Mouse (Mus musculus) cerebellum, postnatal 4 days (tissue): ENCODE data around the gene Haus4.

Experiments
- DNase-seq, 2 experiments: peaks; one replicate each; pipeline ENCODE4 v3.0.0; 2022; ENCODE audit warnings: low spot score in 2 of 2, mixed read lengths in 1 of 2

The Haus4 gene

GRCm38 (mm10) chr14:54553975-54554769 lies at the start of gene Haus4:
TSS of gene Haus4 (minus strand) at chr14:54554616.
- DNase-seq: peak; percentile 36 to 72

GRCm38 (mm10) chr14:54603686-54604085 lies 49.3 kb upstream of the Haus4 start:
- no peak for DNase-seq

- peak; percentile 89 to 96 for DNase-seq
Observed at GRCm38 (mm10) chr14:54603038-54603654, 48.7 kb upstream of the Haus4 start.

DNA sequence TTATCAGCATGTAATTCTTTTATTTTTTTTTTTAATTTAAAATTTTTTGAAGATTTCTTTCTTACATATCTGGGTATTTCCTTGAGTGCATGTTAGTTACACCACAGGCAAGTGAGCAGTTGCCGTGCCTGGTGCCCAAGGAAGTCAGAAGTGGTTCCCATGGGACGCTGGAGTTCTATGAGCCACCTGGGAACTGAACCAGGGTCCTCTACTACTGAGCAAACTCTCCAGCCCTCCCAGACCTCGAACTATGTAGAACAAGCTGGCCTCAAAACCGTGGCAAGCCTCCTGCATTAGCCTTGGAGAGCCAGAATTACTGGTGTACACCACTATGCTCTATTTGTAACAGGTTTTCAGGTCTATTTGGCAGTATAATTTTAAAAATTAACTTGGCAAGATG lies 48.2 kb upstream of the Haus4 start:
- no peak for DNase-seq

DNA sequence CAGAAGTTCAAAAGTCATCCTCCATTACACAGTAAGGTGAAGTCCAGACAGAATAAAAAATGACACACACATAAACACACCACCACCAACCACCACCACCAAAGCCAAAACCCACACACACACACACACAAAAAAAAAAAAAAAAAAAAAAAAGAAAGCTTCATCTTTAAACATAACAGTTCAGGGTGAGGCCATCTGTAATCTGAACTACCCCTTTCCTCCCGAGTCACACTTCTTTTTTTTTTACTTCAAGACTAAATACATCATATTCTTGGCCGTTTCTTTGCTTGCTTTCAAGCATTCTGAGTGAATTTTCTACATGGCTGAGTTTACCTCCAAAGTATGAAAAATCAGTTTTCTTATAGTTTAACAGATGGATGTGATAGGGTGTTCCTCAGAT lies 47.2 kb upstream of the Haus4 start:
- no peak for DNase-seq

DNA sequence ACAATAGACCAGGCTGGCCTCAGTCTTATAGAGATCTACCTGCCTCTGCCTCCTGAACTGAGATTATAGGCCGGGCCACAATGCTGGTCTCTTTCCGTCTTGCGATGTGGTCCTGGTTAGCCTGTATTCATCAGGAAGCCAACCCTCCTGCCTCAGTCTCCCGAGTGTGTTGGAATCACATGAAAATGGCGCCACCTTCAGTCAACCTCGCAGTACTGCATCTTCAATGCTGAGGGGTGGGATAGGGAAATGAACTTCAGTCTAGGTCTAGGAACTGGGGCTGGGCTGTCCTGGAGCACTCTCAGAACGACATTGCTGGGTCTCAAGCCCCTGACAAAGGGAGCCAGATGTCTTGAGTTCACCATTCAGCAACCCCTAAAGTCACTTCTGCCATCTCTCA lies 42.7 kb upstream of the Haus4 start:
- DNase-seq: no peak

- DNase-seq: no peak
Observed at GRCm38 (mm10) chr14:54594631-54595414, 40.4 kb upstream of the Haus4 start.

GRCm38 (mm10) chr14:54594055-54594454 lies 39.6 kb upstream of the Haus4 start:
- no peak for DNase-seq

- DNase-seq: no peak
Observed at GRCm38 (mm10) chr14:54592319-54592934, 38.0 kb upstream of the Haus4 start.

GRCm38 (mm10) chr14:54591056-54591455 lies 36.6 kb upstream of the Haus4 start:
- DNase-seq: no peak

DNA sequence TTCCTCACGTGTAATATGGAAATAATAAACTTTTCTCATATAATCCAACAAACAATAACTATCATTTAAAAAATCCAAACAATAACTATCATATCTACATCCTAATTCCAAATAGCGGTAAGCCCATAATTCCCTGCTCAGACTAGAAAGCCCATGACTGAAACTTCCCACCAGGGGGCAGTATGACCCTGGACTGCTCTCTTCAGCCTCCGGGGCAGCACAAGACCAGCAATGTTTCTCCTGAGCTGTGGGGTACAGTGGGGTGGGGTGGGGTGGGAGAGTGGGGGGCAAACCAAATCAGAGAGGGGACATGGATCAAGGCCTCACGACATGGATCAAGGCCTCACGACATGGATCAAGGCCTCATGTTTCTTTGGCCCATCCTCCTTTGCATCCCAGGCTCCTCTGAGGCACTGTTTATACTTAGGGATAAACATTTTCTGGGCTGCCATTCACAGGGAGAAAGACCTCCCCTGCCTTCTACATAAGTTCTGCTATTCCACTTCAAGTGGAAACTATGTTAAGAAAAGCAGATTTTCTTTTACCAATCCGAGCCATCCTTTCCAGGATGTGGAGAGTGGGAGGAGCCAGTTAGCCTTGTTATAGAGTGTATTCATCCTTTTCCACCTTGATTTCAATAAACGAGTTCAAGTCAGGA lies 29.4 kb upstream of the Haus4 start:
- DNase-seq: peak in 1 of 2 experiments; percentile 67

- DNase-seq: no peak
Observed at GRCm38 (mm10) chr14:54582536-54582935, 28.1 kb upstream of the Haus4 start.

GRCm38 (mm10) chr14:54579638-54580037 lies 25.2 kb upstream of the Haus4 start:
- no peak for DNase-seq

- no peak for DNase-seq
Observed at GRCm38 (mm10) chr14:54578063-54578462, 23.6 kb upstream of the Haus4 start.

- peak in 1 of 2 experiments; percentile 70 for DNase-seq
Observed at GRCm38 (mm10) chr14:54577089-54577982, 22.9 kb upstream of the Haus4 start, which contains the start of gene Ajuba. TSS of gene Ajuba (minus strand) at chr14:54577558.

DNA sequence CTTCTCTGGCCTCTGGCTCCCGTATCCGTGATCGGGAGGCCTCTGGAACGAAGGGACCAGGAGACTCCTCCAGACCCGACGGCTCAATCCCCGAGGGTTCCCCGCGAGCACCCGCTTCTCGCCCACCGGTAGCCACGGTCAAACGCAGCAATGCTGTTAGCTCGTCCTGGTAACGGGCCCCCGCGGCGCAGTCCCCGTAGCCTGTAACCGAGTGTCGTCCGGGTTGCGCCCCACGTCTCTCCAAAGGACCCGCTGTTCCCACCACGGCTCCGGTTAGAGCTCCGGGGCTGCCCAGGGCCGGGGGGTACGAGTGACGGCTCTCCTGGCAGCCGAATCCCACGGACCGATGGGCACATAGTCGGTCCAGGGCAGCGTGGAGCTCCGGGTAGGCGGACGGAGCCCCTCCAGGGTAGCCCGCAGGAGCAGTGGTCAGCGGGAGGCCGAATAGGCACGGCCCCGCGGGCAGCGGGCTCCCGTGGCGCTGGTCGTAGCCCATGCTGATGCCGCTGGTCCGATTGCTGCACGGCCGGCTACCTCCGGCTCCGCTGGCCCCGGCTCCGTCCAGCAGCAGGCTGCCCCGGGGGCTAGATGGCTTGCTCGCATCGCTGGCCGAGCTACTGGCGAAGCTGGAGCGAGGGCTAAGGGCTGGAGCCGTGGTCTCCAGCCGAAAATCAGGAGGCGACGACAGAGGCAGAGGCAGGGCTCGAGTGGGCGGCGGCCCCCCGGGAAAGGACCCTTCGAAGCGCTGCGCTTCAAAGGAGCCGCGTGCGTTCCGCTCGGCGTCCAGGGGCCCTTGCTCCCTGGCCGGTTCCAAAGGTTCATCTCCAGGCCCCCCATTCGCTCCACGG lies 22.0 kb upstream of the Haus4 start:
- DNase-seq: no peak

DNA sequence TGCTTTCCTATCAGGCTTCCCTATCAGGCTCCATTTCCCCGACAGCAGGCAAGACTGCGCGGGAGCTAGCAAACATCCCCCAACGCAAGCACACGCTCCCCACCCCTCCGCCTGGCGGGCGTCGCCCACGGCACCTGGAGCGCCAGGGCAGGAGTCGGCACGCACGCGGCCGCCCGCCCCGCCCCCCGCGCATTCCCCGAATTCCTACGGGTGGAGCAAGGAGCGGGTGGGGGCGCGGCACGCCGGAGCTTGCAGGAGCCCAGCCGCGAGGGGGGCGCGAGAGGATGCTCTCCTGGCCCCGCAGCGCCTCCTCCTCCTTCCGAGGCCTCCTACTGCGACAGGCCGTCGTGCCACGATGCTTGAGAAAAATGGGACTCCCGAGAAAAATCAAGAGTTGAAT lies 21.2 kb upstream of the Haus4 start:
- DNase-seq: peak in 1 of 2 experiments; percentile 29

DNA sequence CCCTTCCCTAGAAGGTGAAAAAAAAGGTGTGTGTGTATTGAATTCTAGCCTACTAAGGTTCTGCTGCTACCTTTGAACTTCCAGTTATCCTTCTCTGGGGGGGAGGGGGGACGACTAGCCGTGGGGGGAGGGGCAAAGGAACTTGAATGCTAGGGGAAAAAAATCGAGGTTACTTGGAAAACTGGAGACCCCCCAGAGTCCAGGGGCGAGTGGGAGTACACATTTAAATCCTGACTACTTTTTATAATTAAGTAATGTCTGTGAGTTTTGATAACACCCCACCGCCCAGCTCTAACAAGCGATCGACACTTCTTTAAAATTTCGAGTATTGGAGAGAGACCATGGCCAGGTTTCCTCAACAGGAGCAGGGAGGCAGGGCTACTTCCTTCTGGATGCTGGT lies 20.6 kb upstream of the Haus4 start:
- DNase-seq: no peak

- DNase-seq: no peak
Observed at GRCm38 (mm10) chr14:54574253-54574652, 19.8 kb upstream of the Haus4 start.
